Mouse (Mus musculus): Measurements from ENCODE around the gene Frrs1. TPM values are rescaled to one million over a fixed set of nuclear protein-coding genes. Genes with fewer than 3 reads are reported as not detected.

The Frrs1 gene
- polyA plus RNA-seq, 1 experiment, result 24.8 TPM

GRCm38 (mm10) chr3:116917016-116917415, 57.8 kb downstream of the Frrs1 start:
- TF ChIP-seq CTCF (IDR thresholded peaks at IDR 0.05; ENCODE audit: borderline replicate concordance, control insufficient read depth, extremely low read depth, insufficient read depth, low read length, poor library complexity) (no peak), POLR2A (IDR thresholded peaks at IDR 0.05; ENCODE audit: control insufficient read depth, extremely low read depth, insufficient read depth, low read length, poor library complexity) (no peak)
- Histone ChIP-seq H3K4me1 (replicated peaks; ENCODE audit: control insufficient read depth, insufficient read depth, low read length) (no peaks in the 10 kb centered on the region), H3K27me3 (ENCODE audit: control insufficient read depth, insufficient read depth, low read length) (no peaks in the 10 kb centered on the region), H3K27ac (ENCODE audit: control insufficient read depth, insufficient read depth, low read length) (no peak overlapping the region), H3K36me3 (ENCODE audit: control insufficient read depth, insufficient read depth, low read length) (no peaks in the 10 kb centered on the region), H3K4me3 (ENCODE audit: control insufficient read depth, insufficient read depth, low read length) (no peak overlapping the region)
- DNase-seq, result no peak
- WGBS, result 95% methylated on average over 4 of the region's 4 CpGs

- no peaks in the 10 kb centered on the region for H3K27me3 ChIP-seq (ENCODE audit: control insufficient read depth, insufficient read depth, low read length)
- no peak overlapping the region for H3K4me3 ChIP-seq (ENCODE audit: control insufficient read depth, insufficient read depth, low read length)
- H3K36me3 ChIP-seq (ENCODE audit: control insufficient read depth, insufficient read depth, low read length), result no peaks in the 10 kb centered on the region
- 92% methylated on average over 3 of the region's 3 CpGs for WGBS
- TF ChIP-seq CTCF (IDR thresholded peaks at IDR 0.05; ENCODE audit: borderline replicate concordance, control insufficient read depth, extremely low read depth, insufficient read depth, low read length, poor library complexity) (no peak), POLR2A (IDR thresholded peaks at IDR 0.05; ENCODE audit: control insufficient read depth, extremely low read depth, insufficient read depth, low read length, poor library complexity) (no peak)
- no peak overlapping the region for H3K27ac ChIP-seq (ENCODE audit: control insufficient read depth, insufficient read depth, low read length)
- H3K4me1 ChIP-seq (replicated peaks; ENCODE audit: control insufficient read depth, insufficient read depth, low read length), result no peaks in the 10 kb centered on the region
- no peak for DNase-seq
Observed at GRCm38 (mm10) chr3:116921535-116921934, 62.3 kb downstream of the Frrs1 start.

- H3K4me1 ChIP-seq (replicated peaks; ENCODE audit: control insufficient read depth, insufficient read depth, low read length), result no peaks in the 10 kb centered on the region
- no peak for DNase-seq
- TF ChIP-seq POLR2A (IDR thresholded peaks at IDR 0.05; ENCODE audit: control insufficient read depth, extremely low read depth, insufficient read depth, low read length, poor library complexity), result no peak
- no peak for TF ChIP-seq CTCF (IDR thresholded peaks at IDR 0.05; ENCODE audit: borderline replicate concordance, control insufficient read depth, extremely low read depth, insufficient read depth, low read length, poor library complexity)
- no peaks in the 10 kb centered on the region for H3K27me3 ChIP-seq (ENCODE audit: control insufficient read depth, insufficient read depth, low read length)
- H3K36me3 ChIP-seq (ENCODE audit: control insufficient read depth, insufficient read depth, low read length), result no peaks in the 10 kb centered on the region
- no peak overlapping the region for H3K4me3 ChIP-seq (ENCODE audit: control insufficient read depth, insufficient read depth, low read length)
- H3K27ac ChIP-seq (ENCODE audit: control insufficient read depth, insufficient read depth, low read length), result no peak overlapping the region
- 78% methylated on average over 12 of the region's 12 CpGs for WGBS
Observed at GRCm38 (mm10) chr3:116923042-116923441, 63.8 kb downstream of the Frrs1 start.

- DNase-seq, result no peak
- WGBS, result 91% methylated on average over 4 of the region's 4 CpGs
- Histone ChIP-seq H3K4me3 (ENCODE audit: control insufficient read depth, insufficient read depth, low read length) (no peak overlapping the region), H3K36me3 (ENCODE audit: control insufficient read depth, insufficient read depth, low read length) (no peaks in the 10 kb centered on the region), H3K27ac (ENCODE audit: control insufficient read depth, insufficient read depth, low read length) (no peak overlapping the region), H3K27me3 (ENCODE audit: control insufficient read depth, insufficient read depth, low read length) (no peaks in the 10 kb centered on the region), H3K4me1 (replicated peaks; ENCODE audit: control insufficient read depth, insufficient read depth, low read length) (no peaks in the 10 kb centered on the region)
- TF ChIP-seq CTCF (IDR thresholded peaks at IDR 0.05; ENCODE audit: borderline replicate concordance, control insufficient read depth, extremely low read depth, insufficient read depth, low read length, poor library complexity), result no peak
- no peak for TF ChIP-seq POLR2A (IDR thresholded peaks at IDR 0.05; ENCODE audit: control insufficient read depth, extremely low read depth, insufficient read depth, low read length, poor library complexity)
Observed at GRCm38 (mm10) chr3:116928994-116929393, 69.7 kb downstream of the Frrs1 start.

GRCm38 (mm10) chr3:116933158-116933557, 73.9 kb downstream of the Frrs1 start:
- Histone ChIP-seq H3K4me3 (ENCODE audit: control insufficient read depth, insufficient read depth, low read length) (no peak overlapping the region), H3K36me3 (ENCODE audit: control insufficient read depth, insufficient read depth, low read length) (no peaks in the 10 kb centered on the region), H3K27ac (ENCODE audit: control insufficient read depth, insufficient read depth, low read length) (no peak overlapping the region), H3K4me1 (replicated peaks; ENCODE audit: control insufficient read depth, insufficient read depth, low read length) (no peaks in the 10 kb centered on the region), H3K27me3 (ENCODE audit: control insufficient read depth, insufficient read depth, low read length) (no peaks in the 10 kb centered on the region)
- DNase-seq, result no peak
- TF ChIP-seq CTCF (IDR thresholded peaks at IDR 0.05; ENCODE audit: borderline replicate concordance, control insufficient read depth, extremely low read depth, insufficient read depth, low read length, poor library complexity) (no peak), POLR2A (IDR thresholded peaks at IDR 0.05; ENCODE audit: control insufficient read depth, extremely low read depth, insufficient read depth, low read length, poor library complexity) (no peak)
- 94% methylated on average over 1 of the region's 1 CpGs for WGBS

GRCm38 (mm10) chr3:116936934-116937691, 77.8 kb downstream of the Frrs1 start:
- Histone ChIP-seq H3K4me1 (replicated peaks; ENCODE audit: control insufficient read depth, insufficient read depth, low read length) (no peaks in the 10 kb centered on the region), H3K27ac (ENCODE audit: control insufficient read depth, insufficient read depth, low read length) (no peak overlapping the region), H3K36me3 (ENCODE audit: control insufficient read depth, insufficient read depth, low read length) (no peaks in the 10 kb centered on the region), H3K27me3 (ENCODE audit: control insufficient read depth, insufficient read depth, low read length) (no peaks in the 10 kb centered on the region), H3K4me3 (ENCODE audit: control insufficient read depth, insufficient read depth, low read length) (no peak overlapping the region)
- TF ChIP-seq POLR2A (IDR thresholded peaks at IDR 0.05; ENCODE audit: control insufficient read depth, extremely low read depth, insufficient read depth, low read length, poor library complexity) (no peak), CTCF (IDR thresholded peaks at IDR 0.05; ENCODE audit: borderline replicate concordance, control insufficient read depth, extremely low read depth, insufficient read depth, low read length, poor library complexity) (no peak)
- 87% methylated on average over 4 of the region's 4 CpGs for WGBS
- no peak for DNase-seq
